Mouse (Mus musculus) ovary, postnatal 36 days (tissue): ENCODE measurements at regions not wholly inside any gene's neighbourhood (a gene's known extent, or its start where the extent isn't known, plus 50 kb on each side); places are given as distances from the start of the nearest gene placed in this dataset.

Experiments used
- DNase-seq: peaks from one replicate; pipeline ENCODE4 v3.0.0; 2022; ENCODE audit warnings: low spot score, mixed read lengths

DNA sequence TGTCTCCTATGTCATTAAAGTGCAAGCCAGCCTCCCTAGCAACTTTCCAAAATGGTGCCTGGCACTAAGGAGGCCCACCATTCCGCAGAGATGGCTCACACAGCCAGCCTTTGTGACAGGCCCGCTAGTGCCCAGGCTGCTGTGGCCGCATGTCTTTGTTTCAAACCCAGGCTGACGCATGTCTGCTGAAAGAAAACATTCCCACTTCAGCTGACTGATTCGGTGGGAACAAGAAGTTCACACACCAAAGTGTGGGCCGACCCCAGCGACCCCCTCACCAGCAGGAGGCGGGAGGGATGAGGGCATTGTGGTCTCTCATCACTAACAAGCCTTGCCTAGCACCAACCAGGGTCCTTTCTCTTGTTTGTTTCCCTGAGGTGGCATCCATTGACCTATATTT, 190.9 kb downstream of the Tle3 start:
- DNase-seq = no peak

DNA sequence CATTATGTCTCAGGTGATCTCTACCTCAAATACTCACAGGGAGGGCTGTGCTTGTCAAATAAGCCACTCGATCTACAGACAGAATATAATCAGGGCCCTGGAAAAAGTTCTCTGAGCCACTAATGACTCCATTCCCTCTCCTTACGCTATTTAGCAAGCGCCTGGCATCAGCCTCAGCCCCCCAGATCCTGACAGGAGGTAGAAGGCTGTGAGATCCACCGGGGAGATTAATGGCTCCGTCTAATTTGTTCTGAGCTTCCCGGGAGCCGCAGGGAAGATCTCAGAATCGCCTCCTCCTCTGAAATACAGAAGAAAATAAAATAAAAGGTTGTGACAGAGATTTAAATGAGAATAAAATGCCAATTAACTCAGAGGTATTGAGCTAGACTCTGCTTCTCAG, 189.4 kb downstream of the Tle3 start:
- DNase-seq = no peak

DNA sequence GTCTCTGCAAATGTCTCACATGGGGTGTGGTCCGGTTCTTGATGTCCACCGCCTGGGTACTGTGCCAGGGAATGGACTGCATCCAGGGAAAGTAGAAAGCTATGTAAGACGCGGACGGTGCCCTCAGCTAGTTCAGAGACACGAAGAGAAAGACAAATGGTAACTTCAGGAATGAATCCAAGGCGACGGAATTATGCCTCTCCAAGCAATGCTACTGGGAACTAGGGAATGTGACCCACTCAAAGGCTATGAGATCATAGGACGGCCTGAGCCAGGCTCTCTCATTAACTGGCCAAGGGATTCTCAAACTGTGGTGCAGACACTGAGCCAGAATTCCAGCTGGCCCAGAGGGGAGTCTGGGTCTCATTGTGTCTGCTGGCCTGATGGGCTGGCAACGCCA, 186.5 kb downstream of the Tle3 start:
- DNase-seq = peak; percentile 10

DNA sequence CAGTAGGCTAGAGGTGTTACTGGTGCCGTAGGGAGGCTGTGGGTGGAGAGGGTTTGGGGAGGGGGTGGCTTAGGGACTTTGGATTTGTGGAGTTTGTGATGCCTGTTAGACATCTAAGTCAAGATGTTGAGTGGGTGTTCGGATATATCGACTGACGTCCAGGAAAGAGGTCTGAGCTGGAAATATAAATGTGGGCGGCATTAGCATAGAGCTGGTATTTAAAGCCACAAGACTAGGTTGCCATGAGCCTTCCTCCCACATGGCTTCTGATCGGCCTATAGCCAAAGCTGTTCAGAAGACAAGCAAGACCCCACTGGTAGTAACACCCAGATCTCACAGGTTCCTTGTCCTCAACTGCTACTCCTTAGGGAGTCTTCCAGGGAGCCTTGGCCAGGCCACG, 184.9 kb downstream of the Tle3 start:
- DNase-seq = no peak

DNA sequence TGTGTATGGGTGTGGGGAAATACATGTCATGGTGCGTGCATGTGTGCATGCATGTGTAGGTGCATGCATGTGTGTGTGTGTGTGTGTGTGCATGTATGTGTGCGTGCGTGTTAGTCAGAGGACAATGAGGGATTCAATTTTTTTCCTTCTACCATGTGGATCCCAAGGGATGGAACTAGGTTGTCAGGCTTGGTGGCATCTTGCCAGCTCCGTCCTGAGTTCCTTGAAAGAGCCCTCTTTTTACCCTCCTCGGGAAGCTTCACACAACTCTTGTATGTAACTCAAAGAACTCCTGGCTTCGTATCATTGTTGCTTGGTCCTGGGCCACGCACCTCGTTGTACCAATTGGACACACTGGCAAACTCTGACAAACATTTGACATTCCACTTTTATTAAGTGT, 183.0 kb downstream of the Tle3 start:
- no peak for DNase-seq

DNA sequence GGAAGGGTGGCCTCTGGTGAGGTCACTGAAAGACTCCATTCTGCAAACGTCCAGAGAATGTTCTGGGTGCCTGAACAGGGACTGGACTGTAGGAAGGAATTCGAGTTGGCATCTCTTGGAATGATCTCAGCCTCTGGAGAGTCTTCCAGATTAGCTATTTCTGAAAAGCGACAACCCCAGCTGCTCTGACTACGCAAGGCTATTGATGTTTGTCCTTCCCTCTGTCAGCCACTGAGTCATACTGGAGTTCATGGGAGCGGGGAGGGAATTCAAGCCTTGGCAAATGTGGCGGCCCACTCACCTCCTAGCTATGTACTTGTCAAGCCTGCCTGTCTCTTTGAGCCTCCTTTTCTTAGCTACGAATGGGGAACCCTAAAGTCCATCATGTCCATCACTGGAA, 182.4 kb downstream of the Tle3 start:
- no peak for DNase-seq

DNA sequence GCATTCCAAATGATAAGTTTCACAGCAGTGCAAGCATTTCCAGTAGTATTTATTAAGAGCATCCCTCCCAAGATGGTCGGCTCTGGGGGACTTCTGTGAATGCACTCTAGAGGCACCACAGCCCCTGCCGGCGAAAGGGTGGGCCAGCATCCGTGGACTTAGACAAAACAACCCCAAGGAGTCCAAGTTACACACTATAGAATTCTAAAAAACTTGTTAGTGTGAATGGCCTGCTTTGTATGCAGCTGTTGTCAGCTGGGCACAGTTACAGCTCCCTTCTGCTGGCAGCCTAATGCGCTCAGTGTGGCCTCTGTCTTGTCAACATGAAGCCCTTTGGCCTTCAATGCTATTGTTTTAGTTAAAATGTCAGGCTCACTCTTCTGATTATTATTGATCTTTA, 181.5 kb downstream of the Tle3 start:
- DNase-seq = no peak

DNA sequence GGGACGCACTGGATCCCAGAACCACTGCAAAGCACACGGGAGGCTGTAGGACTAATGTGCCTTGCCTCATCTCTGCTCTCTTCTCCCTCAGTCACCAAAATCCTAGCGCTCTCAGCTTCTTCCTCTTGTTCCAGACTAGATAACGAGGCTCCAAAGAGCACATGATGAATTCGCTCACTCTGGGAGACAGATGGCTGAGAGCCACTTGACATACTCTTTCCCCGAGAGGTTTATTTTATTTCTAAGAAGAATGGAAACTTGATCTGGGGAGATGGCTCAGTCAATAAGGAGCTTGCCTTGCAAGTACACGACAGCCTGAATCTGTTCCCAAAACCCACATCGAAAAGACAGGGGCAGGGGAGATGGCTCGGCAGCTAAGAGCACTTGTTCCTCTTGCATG, 179.2 kb downstream of the Tle3 start:
- DNase-seq = no peak

DNA sequence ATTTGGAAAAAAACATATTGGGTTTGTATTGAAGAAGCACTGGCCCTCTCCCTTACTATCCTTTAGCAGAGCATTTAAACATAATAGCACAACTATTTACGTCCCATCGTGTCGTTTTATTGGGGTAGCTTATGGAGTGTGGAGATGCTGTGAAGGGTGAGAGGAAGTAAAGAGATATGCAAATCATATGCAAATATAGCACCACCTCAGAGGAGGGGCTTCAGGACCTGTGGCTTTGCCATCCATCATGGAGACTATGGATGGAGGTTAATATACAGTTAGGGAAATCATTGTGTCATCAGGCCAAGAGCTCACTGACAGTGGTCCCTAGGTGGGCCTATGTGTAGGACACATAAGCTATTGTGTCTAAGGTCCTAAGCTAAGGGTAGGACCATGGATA, 178.2 kb downstream of the Tle3 start:
- DNase-seq = no peak

DNA sequence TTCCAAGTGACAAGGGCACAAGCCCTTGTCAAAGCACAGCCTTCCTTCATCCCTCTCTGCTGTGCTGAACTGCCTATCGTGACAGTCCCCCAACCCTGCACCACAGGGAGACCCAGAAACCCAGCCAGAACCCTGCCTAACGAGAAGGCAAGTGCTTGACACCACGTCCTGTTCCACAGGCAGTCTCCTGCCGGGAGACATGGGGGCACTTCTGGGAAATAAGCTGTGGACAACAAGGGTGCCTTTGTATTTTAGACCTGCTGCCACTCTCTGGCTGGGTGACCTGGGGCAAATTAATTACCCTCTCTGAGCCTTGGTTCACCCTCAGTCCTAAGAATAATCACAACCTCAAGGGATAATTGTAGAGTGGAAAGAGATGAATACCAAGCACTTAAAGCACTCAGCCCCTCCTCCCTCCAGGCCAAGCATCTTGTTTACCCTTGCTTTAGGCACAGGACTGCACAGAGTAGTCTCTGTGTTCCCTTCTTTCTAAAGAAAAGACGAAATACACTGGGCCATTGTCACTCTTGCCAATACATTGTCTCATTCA, 177.6 kb downstream of the Tle3 start:
- DNase-seq = no peak

DNA sequence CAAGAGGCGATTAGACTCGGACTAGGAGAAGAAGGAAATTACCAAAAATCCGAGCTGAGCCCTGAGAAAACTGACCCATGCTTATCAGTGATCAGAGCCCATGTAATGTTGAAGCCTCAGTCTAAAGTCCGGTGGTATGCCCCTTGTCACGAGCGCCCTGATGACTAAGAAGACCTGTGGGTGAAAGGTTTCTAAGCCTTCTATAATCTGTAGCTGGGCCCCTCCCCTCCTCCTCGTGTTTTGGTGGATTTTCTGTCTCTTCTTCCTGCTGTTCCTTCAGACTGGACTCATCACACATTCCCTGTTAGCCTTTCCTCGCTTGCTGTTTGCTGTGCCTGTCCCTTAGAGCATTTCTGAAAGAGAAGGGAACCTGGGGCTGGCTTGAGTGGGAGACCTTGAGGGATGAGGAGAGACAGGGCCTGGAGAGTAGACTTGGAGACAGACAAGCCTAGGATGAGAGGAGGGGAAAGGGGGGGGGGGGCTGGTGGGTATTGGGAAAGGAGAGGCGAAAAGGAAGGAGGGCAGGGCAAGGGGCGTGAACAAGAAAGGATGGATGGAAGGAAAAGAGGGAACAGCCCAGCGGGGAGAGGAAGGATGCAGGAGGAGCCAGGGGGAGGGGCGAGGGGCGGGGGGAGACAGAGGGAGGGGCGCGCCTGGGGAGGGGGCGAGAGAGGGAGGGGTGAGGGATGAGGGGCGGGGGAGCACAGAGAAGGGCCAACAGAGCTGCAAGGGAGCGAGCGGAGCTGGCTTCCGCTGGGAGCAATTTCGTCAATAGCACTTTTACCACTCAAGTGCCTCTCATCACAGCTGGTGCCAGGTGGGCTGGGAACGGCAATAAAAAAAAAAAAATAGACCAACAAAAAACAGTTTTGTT, 165.4 kb downstream of the Tle3 start:
- no peak for DNase-seq

DNA sequence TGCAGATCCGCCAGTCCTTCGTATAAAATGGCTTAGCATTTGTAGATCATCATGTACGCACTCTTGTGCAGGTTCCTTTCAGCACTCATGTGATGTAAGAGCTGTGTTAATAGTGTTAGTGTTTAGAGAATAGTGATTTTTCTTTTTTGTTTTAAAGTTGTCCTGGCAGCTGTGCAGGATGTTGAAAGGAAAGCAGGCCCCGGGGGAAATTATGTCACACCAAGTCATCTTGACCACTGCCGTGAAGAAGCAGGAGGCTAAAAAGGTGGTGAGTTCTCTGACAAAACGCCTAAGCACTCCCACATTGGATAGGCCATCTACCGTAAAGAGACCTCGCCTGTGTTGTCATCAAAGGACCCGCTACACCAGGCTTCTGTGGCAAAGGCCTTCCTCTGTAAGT, 161.1 kb downstream of the Tle3 start:
- no peak for DNase-seq

DNA sequence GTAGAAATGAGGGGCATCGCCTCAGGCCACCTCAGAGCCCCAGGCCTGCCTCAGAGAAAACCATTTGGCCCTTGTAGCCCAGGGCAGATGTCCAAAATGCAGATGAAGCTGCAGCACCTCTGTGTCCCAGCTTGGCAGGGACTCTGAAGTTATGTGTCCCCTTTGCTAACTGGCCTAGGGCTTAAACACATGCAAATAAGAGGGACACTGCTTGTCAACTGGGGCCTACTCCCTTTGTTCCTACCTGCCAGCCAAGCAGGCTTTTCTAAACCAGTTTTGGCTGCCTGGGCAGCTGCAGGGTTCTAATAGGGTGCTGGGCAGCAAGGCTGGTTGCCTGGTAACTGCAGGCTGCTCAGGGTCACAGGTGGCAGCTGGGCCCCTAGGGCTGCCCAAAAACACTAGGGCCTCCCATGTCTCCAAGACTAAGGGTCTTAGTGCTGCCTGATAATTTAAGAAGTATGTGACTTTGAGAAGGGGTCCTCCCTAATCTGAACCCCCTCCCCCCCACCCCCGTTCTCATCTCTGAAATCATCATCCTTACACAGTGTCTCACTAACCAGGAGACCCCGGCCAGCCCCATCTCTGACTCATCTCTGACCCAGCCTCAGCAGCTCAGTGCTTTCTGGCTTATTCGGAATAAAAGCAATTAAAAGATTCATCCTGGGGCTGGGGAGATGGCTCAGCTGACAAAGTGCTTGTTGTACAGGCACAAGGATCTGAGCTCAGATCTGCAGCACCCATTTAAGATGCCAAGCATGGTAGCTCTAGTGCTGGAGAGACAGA, 158.3 kb downstream of the Tle3 start:
- DNase-seq = no peak

DNA sequence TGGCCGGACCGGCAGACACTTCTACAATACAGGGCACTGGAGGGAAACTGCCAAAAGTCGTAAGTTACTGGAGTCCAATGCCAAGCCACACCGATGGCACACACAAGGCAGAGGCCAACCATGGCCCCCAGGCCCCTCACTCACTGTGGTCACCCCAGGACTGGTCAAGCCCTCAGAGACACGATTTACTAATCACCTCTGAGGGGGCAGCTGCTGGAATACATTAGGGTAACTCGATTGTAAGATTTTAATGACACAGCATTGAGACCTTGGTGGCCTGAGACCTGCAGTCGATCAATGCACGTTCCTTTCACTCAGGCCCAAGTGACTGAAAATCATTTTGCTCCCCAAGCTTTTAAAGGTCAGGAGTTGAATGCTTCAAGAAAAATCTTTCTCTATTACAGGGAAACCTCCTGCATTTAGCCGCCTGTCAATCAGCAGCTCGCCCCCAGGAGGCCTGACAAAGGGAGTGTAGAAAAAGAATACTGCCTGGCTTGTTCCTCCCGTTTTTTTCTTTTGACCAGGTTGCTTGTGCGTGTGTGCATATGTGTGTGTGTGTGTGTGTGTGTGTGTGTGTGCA, 156.2 kb downstream of the Tle3 start:
- DNase-seq = no peak

DNA sequence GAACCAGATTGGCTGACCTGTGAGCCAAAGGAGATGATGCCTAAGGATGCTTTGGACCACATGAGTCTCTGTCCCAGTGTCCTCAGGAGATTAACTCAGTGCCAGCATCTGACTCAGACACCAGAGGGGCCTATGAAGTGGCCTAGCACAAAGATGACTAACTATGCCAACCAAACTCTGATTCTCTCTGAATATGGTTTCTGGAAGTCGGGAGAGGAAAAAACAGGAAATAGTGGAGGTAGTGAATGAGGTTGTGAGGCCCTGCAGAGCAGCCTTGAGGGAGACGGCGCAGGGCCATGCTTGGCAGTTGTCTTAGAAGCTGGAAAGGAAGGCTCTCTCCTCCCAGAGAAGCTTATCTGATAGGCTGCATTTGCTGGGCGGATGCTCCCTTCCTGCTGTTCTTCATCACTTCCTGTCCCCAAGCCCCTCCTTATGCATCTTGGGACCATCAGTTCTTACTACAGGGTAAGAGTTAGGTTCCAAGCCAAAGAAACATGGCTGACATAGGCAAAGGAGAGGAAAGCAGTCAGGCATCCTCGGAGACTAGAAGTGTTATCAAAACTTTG, 155.4 kb downstream of the Tle3 start:
- DNase-seq = no peak

DNA sequence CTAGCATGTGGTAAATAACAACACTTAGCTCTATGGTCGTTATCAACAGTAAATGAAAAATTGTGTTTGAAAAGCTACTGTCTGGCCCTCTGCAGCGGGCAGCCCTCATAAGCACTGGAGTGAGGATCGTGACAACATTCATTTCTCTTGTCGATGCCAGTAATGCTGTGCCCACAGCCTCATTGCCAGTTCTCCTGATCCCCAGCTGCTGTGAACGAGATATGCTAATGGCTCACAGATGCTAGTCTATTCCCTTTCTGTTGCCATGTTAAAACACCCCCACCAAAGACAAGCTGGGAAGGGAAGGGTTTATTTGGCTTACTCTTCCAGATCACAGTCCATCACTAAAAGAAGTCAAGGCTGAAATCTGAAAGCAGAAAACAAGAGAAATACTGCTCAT, 148.0 kb downstream of the Tle3 start:
- DNase-seq = no peak

DNA sequence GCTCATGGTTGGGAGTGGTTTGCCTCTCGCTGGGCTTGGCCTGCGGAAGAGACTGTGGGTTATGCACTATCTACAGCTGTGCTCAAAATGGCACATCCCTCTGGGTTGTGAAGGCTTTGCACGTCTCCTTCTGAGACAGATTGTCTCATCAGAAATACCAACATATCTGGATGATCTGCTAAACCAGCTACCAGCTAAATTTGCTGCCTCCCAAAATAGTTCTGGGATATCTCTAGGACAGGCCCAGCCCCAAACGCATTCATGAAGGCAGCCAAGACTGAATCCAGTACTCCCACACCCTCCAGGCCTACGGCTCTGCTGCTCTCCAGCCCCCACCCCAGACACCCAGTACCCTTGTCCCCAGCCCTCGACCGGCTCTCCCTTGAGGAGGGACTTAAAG, 145.7 kb downstream of the Tle3 start:
- DNase-seq = no peak

DNA sequence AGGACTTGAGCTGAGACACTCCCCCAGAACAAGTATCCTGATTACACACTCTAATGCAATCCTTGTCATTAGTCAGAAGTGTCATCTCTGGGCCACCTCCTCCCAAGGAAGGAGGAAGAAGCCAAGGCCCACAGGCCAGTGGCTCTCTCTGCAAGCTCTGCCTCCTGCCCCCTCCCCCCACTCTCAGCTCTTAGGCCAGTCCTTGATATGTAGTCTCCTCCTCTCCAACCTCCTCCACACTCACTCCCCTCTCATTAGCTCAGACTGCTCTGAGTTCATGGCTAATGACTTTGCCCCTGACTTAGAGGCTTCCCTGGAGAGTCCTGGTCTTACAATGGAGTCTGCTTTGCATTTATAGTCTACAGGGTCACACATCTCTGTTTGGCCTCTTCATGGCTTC, 139.3 kb downstream of the Tle3 start:
- DNase-seq = no peak

DNA sequence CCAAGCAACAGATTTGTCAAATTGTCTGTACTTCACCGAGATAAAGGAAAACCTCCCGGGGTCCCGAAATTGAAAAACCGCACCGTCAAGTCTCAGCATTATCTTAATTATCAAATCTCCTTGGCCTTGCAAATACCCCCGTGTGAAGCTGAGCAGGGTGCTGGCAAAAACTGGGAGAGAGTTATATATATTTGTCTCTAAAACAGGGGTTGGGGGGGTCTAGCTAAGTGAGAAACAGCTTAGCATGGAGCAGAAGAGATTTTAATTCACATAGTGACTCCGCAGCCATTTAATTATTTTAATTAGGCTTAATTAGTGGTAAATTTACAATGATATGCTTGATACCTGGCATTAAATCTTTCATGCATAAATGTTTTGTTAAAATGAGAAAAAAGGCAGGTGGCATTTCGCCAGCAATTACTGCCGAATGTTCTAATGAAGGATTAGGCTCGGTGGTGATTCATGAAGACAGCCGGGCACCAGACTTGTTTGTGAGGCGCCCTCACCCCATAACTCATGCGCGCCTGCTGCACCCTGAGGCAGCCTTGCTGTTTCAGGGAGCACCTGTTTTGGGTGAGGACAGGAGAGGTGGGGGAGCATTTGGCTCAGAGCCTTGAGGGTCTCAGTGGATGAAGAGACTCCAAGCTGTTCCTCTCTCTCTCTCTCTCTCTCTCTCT, 138.2 kb downstream of the Tle3 start:
- DNase-seq = no peak

DNA sequence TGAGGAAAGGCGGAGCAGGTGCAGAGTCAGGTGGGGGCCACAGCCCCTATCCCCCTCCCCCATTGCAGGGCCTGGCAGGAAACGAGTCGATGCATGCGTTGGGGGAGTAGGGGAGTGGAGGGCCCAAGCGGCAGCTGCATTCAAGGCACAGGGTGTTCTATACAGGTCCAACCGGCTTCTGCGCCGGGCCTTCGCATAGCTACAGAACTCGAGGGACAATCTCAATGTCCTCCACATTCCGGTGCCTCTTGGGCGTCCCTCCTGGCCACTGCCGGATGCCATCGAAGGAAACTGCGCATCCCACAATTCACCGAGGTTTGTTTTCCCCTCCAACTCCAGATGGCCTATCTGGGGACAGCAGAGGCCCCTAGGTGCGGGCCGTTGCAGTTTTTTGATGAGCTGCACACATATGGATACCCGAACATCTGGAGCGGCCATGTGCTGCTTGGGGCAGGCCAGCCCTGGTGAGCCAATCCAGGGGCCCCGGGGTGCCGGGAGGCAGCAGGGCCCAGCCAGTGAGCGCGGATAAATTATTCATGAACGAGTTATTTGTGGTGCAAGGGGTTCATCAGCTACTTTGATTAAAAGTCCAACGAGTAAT, 137.5 kb downstream of the Tle3 start:
- DNase-seq = no peak

DNA sequence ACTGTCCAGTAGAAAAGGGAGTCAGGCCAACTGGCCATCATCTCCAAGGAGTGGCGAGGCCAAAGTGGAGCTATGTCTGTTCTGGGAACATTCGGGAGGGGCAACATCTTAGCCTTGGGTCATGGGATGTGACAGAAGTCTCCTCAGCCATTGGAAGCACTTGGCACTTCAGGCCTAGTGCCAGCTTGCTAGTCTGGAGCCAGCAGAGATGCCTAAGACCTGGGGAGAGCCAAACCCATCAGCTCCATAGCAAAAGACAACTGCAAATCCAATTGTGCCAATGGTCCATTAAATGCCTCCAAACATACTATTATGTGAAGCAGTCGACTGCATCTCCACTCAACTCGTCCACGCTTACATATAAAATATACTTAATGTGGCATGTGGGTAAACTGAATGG, 136.9 kb downstream of the Tle3 start:
- no peak for DNase-seq

DNA sequence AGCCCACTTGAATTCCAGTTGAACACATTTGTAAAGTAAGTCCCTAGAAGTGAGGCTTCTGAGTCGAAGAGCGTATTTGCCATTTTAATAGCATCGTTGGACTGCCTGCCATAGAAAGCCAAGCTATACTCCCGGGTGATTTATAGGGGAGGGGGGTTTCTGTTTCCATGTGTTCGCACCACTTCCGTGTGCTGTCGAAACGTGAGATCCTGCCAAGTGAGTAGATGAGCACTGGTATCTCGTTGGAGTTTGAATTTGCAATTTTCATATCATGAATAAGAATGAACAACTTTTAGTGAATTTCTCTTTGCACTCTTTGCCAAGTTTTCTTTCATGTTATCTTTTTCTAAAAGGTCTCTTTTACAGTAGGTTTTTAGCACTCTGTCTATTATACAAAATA, 128.7 kb downstream of the Tle3 start:
- no peak for DNase-seq
